Mouse (Mus musculus) liver, embryonic 13.5 days (tissue): ENCODE data around the gene Rabgef1. TPM values are rescaled to one million over a fixed set of nuclear protein-coding genes. Genes with fewer than 3 reads are reported as not detected.

Source experiments
- ATAC-seq: fragments of 200-750 bp; cut with Nextera tagmentation; 2 replicates; pipeline ENCODE4 v1.8.0; 2017; ENCODE audit warnings: low read depth, mild to moderate bottlenecking, moderate number of reproducible peaks, moderate library complexity
- DNase-seq: peaks from one replicate; pipeline ENCODE4 v3.0.0; 2022
- H3K27ac ChIP-seq: fragments of 300-500 bp; sonication (generic); 2 replicates; pipeline ENCODE4 v1.5.1; 2015; ENCODE audit warnings: moderate library complexity, mild to moderate bottlenecking, inconsistent platforms
- H3K27me3 ChIP-seq: fragments of 300-500 bp; sonication (generic); 2 replicates; pipeline ENCODE4 v1.6.1; 2015; ENCODE audit warnings: mild to moderate bottlenecking, inconsistent platforms
- H3K36me3 ChIP-seq: fragments of 300-500 bp; sonication (generic); 2 replicates; pipeline ENCODE4 v1.6.1; 2015; ENCODE audit warnings: mild to moderate bottlenecking, inconsistent platforms
- H3K4me1 ChIP-seq: fragments of 300-500 bp; sonication (generic); replicated peaks from 2 replicates; pipeline ENCODE4 v1.6.1; 2015; ENCODE audit warnings: inconsistent platforms
- H3K4me2 ChIP-seq: fragments of 300-500 bp; sonication (generic); 2 replicates; pipeline ENCODE4 v1.6.1; 2015; ENCODE audit warnings: inconsistent platforms, mild to moderate bottlenecking, moderate library complexity
- H3K4me3 ChIP-seq: fragments of 300-500 bp; sonication (generic); replicated peaks from 2 replicates; pipeline ENCODE4 v1.5.1; 2015; ENCODE audit warnings: mild to moderate bottlenecking, inconsistent platforms
- H3K9ac ChIP-seq: fragments of 300-500 bp; sonication (generic); 2 replicates; pipeline ENCODE4 v1.6.1; 2015; ENCODE audit warnings: mild to moderate bottlenecking, inconsistent platforms
- H3K9me3 ChIP-seq: fragments of 300-500 bp; sonication (generic); replicated peaks from 2 replicates; pipeline ENCODE4 v1.6.1; 2016; ENCODE audit warnings: inconsistent platforms
- WGBS: fragments of 180-500 bp; shearing (Covaris S2); methylation state at CpG from one replicate; pipeline ENCODE4 v1.1.7; 2015; ENCODE audit not compliant: insufficient replicate concordance; 5-methylcytosine and 5-hydroxymethylcytosine counted together
- polyA plus RNA-seq: library from polyadenylated mRNA; unstranded; fragments of >200 nt; fragmentation: Nextera tagmentation; extraction: Ambion mirVana; gene quantifications from 2 replicates; pipeline ENCODE4 v1.2.1, GENCODE M21; 2015

Rabgef1 gene
- polyA plus RNA-seq, 1 experiment from 2014 or later, result 26.0 TPM

DNA sequence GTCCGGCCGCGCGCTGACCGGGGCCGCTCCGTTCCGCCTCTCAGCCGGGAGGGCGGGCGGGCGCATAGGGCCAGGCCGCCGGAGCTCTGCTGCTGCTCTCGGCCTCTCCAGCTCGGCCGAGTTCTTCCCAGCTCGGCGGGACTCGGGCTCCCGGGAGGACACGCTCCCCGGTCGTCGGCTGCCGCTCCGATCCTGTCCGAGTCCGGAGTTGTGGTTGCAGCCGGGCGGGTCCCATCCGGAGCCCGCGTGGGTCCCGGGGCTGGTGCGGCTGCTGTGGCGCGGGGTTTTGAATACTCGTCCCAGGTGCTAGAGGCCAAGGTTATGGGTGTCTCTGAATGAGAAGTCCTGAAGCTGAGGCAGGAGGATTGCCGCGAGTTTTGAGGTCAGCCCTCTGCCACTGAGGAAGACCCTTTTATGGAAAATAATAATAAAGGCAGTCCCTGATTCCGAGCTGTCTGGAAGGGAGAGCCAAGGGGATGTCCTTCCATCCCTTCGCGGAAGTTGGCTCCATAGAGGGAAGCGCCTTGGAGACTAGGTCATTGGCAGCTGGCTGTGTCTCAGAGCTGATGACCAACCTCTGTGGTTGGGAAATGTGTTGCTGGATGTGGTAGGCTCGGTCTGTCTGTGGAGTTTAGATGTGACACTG is 481 bp downstream of the Rabgef1 start:
- Histone ChIP-seq H3K27ac (peak overlapping the region; percentile 100), H3K9ac (peak overlapping the region; percentile 99), H3K9me3 (no peaks in the 10 kb centered on the region), H3K27me3 (no peaks in the 10 kb centered on the region), H3K4me3 (peak overlapping the region; percentile 96), H3K36me3 (no peaks in the 10 kb centered on the region), H3K4me1 (peaks cover 71% of the 10 kb centered on the region), H3K4me2 (peak overlapping the region; percentile 85)
- under 1% methylated on average over 38 of the region's 46 CpGs for WGBS
- DNase-seq, result no peak
- ATAC-seq, result no peak

DNA sequence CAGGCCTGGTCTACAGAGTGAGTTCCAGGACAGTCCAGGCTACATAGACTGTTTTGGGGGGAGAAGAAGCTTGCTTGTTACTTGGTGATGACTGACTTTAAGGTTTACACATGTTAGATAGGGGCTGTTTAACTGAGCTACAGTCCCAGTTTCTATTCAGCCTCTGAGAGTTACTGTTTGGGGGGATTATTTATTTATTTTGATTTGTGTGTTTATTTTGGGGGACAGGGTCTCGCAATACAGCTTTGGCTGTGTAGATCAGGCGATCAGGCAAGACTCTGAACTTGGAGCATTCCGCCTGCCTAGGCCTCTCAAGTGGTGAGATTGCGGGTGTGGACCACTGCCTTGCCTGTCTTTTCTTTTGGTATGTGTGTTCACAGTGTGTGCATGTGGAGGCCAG is 1.4 kb downstream of the Rabgef1 start:
- Histone ChIP-seq H3K9me3 (no peaks in the 10 kb centered on the region), H3K27me3 (no peaks in the 10 kb centered on the region), H3K36me3 (no peaks in the 10 kb centered on the region), H3K4me2 (peak overlapping the region; percentile 85), H3K4me3 (peak overlapping the region; percentile 96), H3K9ac (peak overlapping the region; percentile 99), H3K4me1 (peaks cover 74% of the 10 kb centered on the region), H3K27ac (peak overlapping the region; percentile 100)
- ATAC-seq (no peak), DNase-seq (no peak)
- 52% methylated on average over 4 of the region's 4 CpGs for WGBS

DNA sequence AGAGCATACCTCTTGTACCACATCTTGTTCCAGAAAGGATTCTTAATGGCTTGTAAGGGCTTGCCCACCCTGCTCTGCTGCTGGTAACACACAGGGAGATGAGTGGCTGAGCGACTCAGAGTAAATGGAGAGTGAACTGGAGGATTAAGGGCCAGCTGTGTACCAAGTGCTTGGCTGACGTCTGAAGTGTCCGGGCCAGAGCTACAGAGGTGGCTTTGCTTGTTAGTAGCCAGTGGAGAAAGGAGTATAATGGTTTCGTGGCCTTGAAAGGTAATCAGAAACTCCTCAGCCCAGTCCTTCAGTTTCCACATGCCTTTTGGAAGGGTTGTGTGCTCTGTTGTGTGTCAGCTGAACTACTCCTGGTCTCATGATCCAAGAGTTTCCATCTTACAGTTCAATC is 6.3 kb downstream of the Rabgef1 start:
- no peak overlapping the region for H3K4me3 ChIP-seq
- H3K36me3 ChIP-seq, result peaks cover 5% of the 10 kb centered on the region; the same call in 1 of the 2 replicates
- no peak overlapping the region for H3K4me2 ChIP-seq
- ATAC-seq, result no peak
- peak overlapping the region; percentile 35; the same call in 1 of the 2 replicates for H3K9ac ChIP-seq
- no peaks in the 10 kb centered on the region for H3K27me3 ChIP-seq
- no peak for DNase-seq
- H3K9me3 ChIP-seq, result no peaks in the 10 kb centered on the region
- H3K27ac ChIP-seq, result 0 out of 2 replicates have a peak overlapping the region, but pooled peaks have one; percentile 0
- H3K4me1 ChIP-seq, result peaks cover 76% of the 10 kb centered on the region
- WGBS, result 86% methylated on average over 4 of the region's 4 CpGs

DNA sequence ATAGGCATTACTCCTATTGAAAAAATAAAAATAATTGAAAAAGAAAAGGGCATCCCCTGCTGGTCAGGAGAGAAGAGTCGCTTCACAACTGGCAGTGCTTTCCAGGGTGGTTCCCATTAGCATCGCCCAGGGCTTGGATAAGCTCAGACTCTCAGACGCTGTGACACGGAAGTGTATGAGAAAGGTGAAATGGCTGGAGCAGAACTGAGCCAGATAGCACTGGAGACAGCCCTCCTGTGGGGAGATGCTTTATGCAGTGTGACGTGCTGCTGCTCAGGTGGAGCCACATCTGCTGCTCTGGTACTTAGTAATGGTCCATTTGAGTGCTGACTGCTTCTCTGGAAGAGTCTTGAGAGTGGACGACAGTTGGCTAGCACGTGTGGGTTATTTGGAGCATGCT is 8.8 kb downstream of the Rabgef1 start:
- no peak overlapping the region for H3K9ac ChIP-seq
- no peak for ATAC-seq
- no peaks in the 10 kb centered on the region for H3K27me3 ChIP-seq
- DNase-seq, result no peak
- no peaks in the 10 kb centered on the region for H3K9me3 ChIP-seq
- H3K4me1 ChIP-seq, result peaks cover 73% of the 10 kb centered on the region
- 74% methylated on average over 7 of the region's 7 CpGs for WGBS
- peak overlapping the region; percentile 2; the same call in 1 of the 2 replicates for H3K27ac ChIP-seq
- H3K36me3 ChIP-seq, result peaks cover 5% of the 10 kb centered on the region; the same call in 1 of the 2 replicates
- no peak overlapping the region for H3K4me3 ChIP-seq
- H3K4me2 ChIP-seq, result no peak overlapping the region

DNA sequence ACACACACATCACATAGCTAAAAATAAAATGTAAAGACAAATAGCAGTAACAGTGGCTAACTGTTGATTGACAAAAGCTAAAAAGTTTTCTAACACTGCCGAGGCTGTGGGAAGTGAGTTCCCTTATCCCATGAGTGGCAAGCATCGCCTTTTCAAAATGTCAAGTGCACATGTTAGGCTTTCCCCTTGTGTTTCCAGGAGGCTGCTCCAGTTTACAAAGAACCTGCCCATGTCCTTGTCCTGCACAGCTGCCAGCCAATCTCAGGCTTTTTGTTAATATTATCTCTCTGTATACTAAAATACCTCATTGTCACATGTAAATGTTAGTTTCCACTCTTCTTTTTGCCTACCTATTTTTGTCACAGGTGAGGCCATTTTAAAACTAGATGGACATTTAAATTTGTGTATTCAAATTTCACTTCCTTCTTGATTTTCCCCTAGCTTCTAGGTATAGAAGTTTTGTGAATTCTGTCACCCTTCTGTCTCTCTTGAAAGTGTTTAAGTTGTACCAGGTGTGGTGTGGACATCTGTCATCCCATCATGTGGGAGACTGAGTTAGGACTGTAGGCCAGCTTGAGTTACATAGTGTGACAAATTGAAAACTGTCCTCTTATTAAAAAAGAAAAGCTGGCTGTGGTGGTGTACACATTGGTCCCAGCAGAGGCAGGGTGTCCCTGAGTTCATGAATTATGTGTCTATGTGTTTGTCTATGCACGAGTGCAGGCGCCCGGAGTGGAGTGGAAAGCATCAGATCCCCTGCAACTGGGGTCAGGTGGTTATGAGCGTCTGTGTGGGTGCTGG is 10.3 kb downstream of the Rabgef1 start:
- H3K4me3 ChIP-seq, result no peak overlapping the region
- DNase-seq (no peak), ATAC-seq (no peak)
- H3K9ac ChIP-seq, result no peak overlapping the region
- peaks cover 5% of the 10 kb centered on the region; the same call in 1 of the 2 replicates for H3K36me3 ChIP-seq
- H3K27ac ChIP-seq, result no peak overlapping the region
- no peak overlapping the region for H3K4me2 ChIP-seq
- H3K27me3 ChIP-seq, result no peaks in the 10 kb centered on the region
- no peaks in the 10 kb centered on the region for H3K9me3 ChIP-seq
- WGBS, result 87% methylated on average over 6 of the region's 6 CpGs
- H3K4me1 ChIP-seq, result peaks cover 76% of the 10 kb centered on the region

DNA sequence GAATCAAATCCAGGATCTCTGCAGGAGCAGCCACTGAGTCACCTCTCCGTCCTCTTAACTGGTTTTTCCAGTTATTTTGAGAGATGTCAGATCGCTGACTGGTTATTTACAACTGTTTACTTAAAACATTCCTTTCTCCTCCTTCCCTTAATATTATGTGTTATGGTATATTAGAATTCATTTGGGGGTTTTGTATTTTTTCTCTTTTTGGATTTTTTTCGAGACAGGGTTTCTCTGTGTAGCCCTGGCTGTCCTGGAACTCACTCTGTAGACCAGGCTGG is 10.9 kb downstream of the Rabgef1 start:
- H3K27me3 ChIP-seq, result no peaks in the 10 kb centered on the region
- H3K36me3 ChIP-seq, result peaks cover 7% of the 10 kb centered on the region
- no peak for DNase-seq
- no peaks in the 10 kb centered on the region for H3K9me3 ChIP-seq
- H3K27ac ChIP-seq, result no peak overlapping the region
- no peak for ATAC-seq
- 85% methylated on average over 3 of the region's 3 CpGs for WGBS
- no peak overlapping the region for H3K9ac ChIP-seq
- no peak overlapping the region for H3K4me2 ChIP-seq
- no peak overlapping the region for H3K4me3 ChIP-seq
- peaks cover 82% of the 10 kb centered on the region for H3K4me1 ChIP-seq

DNA sequence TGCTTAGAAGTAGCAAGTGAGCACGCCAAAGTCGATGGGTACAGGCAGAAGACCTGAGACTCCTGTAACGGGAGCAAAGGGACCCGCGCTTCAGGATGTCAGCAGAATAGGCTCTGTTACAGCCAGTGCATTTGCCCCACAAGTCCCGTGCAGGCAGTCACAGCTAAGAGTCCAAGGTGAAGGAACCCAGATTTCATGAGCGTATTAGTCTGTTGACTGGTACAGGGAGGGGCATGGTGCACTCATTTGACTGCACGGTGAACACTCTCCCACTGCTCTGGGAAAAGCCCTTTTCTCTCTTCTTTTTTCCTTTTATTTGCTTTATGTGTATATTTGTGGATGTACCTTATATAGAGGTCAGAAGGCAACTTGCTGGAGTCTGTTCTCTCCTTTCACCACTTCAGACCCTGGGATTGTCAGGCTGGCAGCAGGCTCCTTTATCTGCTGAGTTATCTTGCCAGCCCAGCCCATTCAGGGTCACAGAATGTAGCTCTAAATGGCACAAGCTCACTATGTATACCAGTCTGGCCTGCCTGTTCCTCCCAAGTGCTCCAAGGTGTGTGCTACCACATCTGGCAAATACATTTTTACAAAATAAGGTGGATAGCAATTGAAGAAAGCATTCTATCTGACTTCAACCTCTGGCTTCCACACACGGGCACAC is 12.7 kb downstream of the Rabgef1 start:
- no peaks in the 10 kb centered on the region for H3K27me3 ChIP-seq
- peaks cover 26% of the 10 kb centered on the region for H3K36me3 ChIP-seq
- H3K27ac ChIP-seq, result peak overlapping the region; percentile 39
- H3K9ac ChIP-seq, result peak overlapping the region; percentile 44
- H3K4me2 ChIP-seq, result peak overlapping the region; percentile 8; the same call in 1 of the 2 replicates
- peak; percentile 63 for ATAC-seq
- no peak for DNase-seq
- WGBS, result 80% methylated on average over 9 of the region's 9 CpGs
- no peaks in the 10 kb centered on the region for H3K9me3 ChIP-seq
- H3K4me3 ChIP-seq, result no peak overlapping the region
- H3K4me1 ChIP-seq, result peaks cover 69% of the 10 kb centered on the region

DNA sequence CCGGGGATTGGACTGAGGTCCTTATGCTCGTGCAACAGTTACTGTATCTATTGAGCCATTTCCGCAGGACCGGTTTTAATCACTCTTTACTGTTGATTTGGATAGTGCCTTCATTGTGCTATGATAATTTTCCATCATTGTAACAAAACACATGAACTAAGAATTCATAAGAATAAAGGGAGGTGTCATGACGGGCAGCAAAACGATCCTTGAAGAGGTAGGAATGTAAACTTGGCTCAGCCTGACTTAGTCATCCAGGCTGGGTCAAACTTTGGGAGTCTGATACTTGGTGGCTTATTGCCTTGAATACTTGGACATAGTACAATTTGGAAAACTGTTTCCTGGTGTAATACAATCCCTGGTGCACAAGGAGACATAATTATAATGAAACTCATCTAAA is 13.7 kb downstream of the Rabgef1 start:
- Histone ChIP-seq H3K27me3 (no peaks in the 10 kb centered on the region), H3K36me3 (peaks cover 34% of the 10 kb centered on the region), H3K4me2 (no peak overlapping the region), H3K4me1 (peaks cover 61% of the 10 kb centered on the region), H3K9ac (no peak overlapping the region), H3K4me3 (no peak overlapping the region), H3K27ac (0 out of 2 replicates have a peak overlapping the region, but pooled peaks have one; percentile 57), H3K9me3 (no peaks in the 10 kb centered on the region)
- ATAC-seq (no peak), DNase-seq (no peak)
- WGBS, result 85% methylated on average over 6 of the region's 6 CpGs

DNA sequence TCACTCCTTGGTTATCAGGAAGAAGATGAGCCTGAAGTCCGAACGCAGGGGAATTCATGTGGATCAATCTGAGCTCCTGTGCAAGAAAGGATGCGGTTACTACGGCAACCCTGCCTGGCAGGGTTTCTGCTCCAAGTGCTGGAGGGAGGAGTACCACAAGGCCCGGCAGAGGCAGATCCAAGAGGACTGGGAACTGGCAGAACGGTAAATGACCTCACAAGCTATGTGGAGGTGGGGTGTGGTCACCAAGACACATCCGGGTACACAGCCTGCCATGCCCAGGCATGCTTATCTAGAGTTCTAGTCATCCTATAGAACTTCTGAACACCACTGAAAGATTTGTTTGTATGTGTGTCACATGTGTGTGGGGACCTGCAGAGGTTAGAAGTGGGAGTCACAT is 15.8 kb downstream of the Rabgef1 start:
- Histone ChIP-seq H3K4me3 (no peak overlapping the region), H3K9me3 (no peaks in the 10 kb centered on the region), H3K27ac (no peak overlapping the region), H3K9ac (no peak overlapping the region), H3K27me3 (no peaks in the 10 kb centered on the region), H3K4me1 (peaks cover 45% of the 10 kb centered on the region), H3K4me2 (no peak overlapping the region), H3K36me3 (peaks cover 52% of the 10 kb centered on the region)
- ATAC-seq, result peak; percentile 57
- peak; percentile 39 for DNase-seq
- WGBS, result 69% methylated on average over 7 of the region's 7 CpGs

DNA sequence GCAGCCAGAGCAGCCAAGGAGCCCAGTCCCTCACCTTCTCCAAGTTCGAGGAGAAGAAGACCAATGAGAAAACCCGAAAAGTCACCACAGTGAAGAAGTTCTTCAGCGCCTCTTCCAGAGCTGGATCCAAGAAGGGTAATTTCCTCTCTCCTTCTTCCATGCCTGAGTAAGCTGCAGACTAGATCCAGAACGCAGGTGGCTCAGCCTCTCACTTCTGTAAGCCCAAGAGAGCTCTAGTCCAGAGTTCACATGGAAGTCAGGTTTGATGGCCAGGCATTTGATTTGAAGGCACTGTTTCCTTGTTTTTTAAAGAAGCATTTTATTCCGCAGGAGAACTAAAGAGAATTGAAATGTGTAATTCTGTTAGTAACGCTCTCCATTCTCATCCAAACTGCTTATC is 19.3 kb downstream of the Rabgef1 start:
- no peaks in the 10 kb centered on the region for H3K9me3 ChIP-seq
- ATAC-seq (no peak), DNase-seq (no peak)
- peaks cover 19% of the 10 kb centered on the region for H3K4me1 ChIP-seq
- peaks cover 86% of the 10 kb centered on the region for H3K36me3 ChIP-seq
- H3K9ac ChIP-seq, result no peak overlapping the region
- no peaks in the 10 kb centered on the region for H3K27me3 ChIP-seq
- no peak overlapping the region for H3K4me2 ChIP-seq
- H3K27ac ChIP-seq, result no peak overlapping the region
- H3K4me3 ChIP-seq, result no peak overlapping the region
- WGBS, result 83% methylated on average over 6 of the region's 6 CpGs

DNA sequence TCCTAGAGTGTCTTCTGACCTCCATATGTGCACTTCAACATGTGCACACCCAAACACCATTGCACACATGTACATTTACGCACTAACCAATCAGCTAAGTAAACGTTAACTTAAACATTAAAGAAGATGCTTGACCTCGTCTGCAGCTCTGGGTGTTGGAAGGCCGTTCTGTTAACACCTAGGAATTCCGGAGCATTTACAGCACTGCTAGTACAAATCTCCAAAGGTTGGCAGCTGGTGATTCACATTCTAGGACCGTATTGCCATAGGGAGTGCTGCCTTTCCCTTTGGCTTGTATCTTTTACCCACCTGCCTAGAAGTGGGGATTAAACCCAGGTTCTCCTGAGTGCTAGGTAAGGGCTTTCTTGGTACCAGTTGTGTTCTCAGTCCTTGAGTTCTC is 20.3 kb downstream of the Rabgef1 start:
- 84% methylated on average over 6 of the region's 6 CpGs for WGBS
- Histone ChIP-seq H3K9ac (no peak overlapping the region), H3K4me2 (no peak overlapping the region), H3K27me3 (no peaks in the 10 kb centered on the region), H3K4me3 (no peak overlapping the region), H3K27ac (no peak overlapping the region), H3K36me3 (peaks cover 94% of the 10 kb centered on the region), H3K9me3 (no peaks in the 10 kb centered on the region), H3K4me1 (peaks cover 17% of the 10 kb centered on the region)
- DNase-seq (no peak), ATAC-seq (no peak)
